Mouse (Mus musculus): ENCODE results near the gene Fcgbp.

DNA sequence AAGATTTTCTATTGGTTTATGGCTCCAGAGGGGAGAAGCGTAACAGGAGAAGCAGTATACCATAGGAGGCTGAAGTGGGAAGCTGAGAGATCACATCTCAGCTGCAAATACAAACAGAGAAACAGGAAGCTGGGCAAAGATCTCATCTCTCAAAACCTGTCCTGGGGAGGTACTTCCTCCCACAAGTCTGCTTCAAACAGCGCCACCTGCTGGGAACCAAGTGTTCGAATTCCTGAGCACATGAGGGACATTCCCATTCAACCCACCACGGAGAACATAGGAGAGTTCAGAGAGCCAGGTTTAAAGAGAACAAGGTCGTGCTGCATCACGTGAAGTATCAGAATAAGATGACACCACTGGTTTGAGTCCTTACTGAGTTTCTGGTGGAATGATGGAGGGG is 94.4 kb downstream of the Fcgbp start:
- TF ChIP-seq MAX (IDR thresholded peaks at IDR 0.05; ENCODE audit: low read length) = no peak
- TF ChIP-seq E2F4 (IDR thresholded peaks at IDR 0.05; ENCODE audit: borderline replicate concordance, low read depth, low read length) = no peak
- no peak for TF ChIP-seq USF1 (IDR thresholded peaks at IDR 0.05; ENCODE audit: low read depth, low read length)
- no peak for TF ChIP-seq TBP (IDR thresholded peaks at IDR 0.05; ENCODE audit: low read depth, low read length)
- TF ChIP-seq UBTF (IDR thresholded peaks at IDR 0.05; ENCODE audit: borderline replicate concordance, insufficient read depth, low read depth, low read length) = no peak
- no peak for TF ChIP-seq EP300 (IDR thresholded peaks at IDR 0.05; ENCODE audit: low read depth in 1 of 2, low read length in 2 of 2)
- TF ChIP-seq SMC3 (IDR thresholded peaks at IDR 0.05; ENCODE audit: low read depth, low read length) = 0 out of 2 replicates have a peak, but pooled peaks have one; percentile 5
- no peak for TF ChIP-seq MYB (IDR thresholded peaks at IDR 0.05; ENCODE audit: low read depth, low read length)

All from MEL (cell line).